Mouse (Mus musculus) neural tube, embryonic 11.5 days (tissue): ENCODE measurements around the gene Gm5678. TPM values are rescaled to one million over a fixed set of nuclear protein-coding genes. Genes with fewer than 3 reads are reported as not detected.

Experiments used
- ATAC-seq: fragments of 200-750 bp; cut with Nextera tagmentation; 2 replicates; pipeline ENCODE4 v1.8.0; 2017; ENCODE audit warnings: moderate number of reproducible peaks, mild to moderate bottlenecking, moderate TSS enrichment, moderate library complexity; ENCODE audit not compliant: insufficient read depth, low FRiP score, low TSS enrichment
- DNase-seq: peaks from one replicate; pipeline ENCODE4 v3.0.0-alpha.2; 2015; ENCODE audit warnings: low spot score
- H3K27ac ChIP-seq: fragments of 300-500 bp; sonication (generic); 2 replicates; pipeline ENCODE4 v1.5.1; 2014; ENCODE audit warnings: low read depth, mild to moderate bottlenecking, low read length
- H3K27me3 ChIP-seq: fragments of 300-500 bp; sonication (generic); 2 replicates; pipeline ENCODE4 v1.6.1; 2014; ENCODE audit warnings: mild to moderate bottlenecking, low read length, mixed read lengths; ENCODE audit not compliant: control insufficient read depth, insufficient read depth
- H3K36me3 ChIP-seq: fragments of 300-500 bp; sonication (generic); 2 replicates; pipeline ENCODE4 v1.6.1; 2014; ENCODE audit warnings: mild to moderate bottlenecking, low read length, moderate library complexity, mixed read lengths; ENCODE audit not compliant: control insufficient read depth, insufficient read depth
- H3K4me1 ChIP-seq: fragments of 300-500 bp; sonication (generic); 2 replicates; pipeline ENCODE4 v1.6.1; 2014; ENCODE audit warnings: low read length, mixed read lengths; ENCODE audit not compliant: control insufficient read depth, insufficient read depth
- H3K4me2 ChIP-seq: fragments of 300-500 bp; sonication (generic); 2 replicates; pipeline ENCODE4 v1.6.1; 2014; ENCODE audit warnings: low read depth, mild to moderate bottlenecking, moderate library complexity
- H3K4me3 ChIP-seq: fragments of 300-500 bp; sonication (generic); 2 replicates; pipeline ENCODE4 v1.5.1; 2014; ENCODE audit warnings: low read depth, low read length
- H3K9ac ChIP-seq: fragments of 300-500 bp; sonication (generic); 2 replicates; pipeline ENCODE4 v1.6.1; 2014; ENCODE audit warnings: mild to moderate bottlenecking, low read length
- H3K9me3 ChIP-seq: fragments of 300-500 bp; sonication (generic); 2 replicates; pipeline ENCODE4 v1.6.1; 2016; ENCODE audit warnings: low read length; ENCODE audit not compliant: control insufficient read depth
- WGBS: fragments of 180-500 bp; shearing (Covaris S2); extraction: QIAGEN DNeasy Blood & Tissue Kit; methylation state at CpG from one replicate; pipeline ENCODE4 v1.1.7; 2014; 5-methylcytosine and 5-hydroxymethylcytosine counted together
- polyA plus RNA-seq: library from polyadenylated mRNA; unstranded; fragments of >200 nt; fragmentation: Nextera tagmentation; extraction: Ambion mirVana; gene quantifications from 2 replicates; pipeline ENCODE4 v1.2.1, GENCODE M21; 2014

Gm5678 gene
- polyA plus RNA-seq: not detected in 2 replicates

DNA sequence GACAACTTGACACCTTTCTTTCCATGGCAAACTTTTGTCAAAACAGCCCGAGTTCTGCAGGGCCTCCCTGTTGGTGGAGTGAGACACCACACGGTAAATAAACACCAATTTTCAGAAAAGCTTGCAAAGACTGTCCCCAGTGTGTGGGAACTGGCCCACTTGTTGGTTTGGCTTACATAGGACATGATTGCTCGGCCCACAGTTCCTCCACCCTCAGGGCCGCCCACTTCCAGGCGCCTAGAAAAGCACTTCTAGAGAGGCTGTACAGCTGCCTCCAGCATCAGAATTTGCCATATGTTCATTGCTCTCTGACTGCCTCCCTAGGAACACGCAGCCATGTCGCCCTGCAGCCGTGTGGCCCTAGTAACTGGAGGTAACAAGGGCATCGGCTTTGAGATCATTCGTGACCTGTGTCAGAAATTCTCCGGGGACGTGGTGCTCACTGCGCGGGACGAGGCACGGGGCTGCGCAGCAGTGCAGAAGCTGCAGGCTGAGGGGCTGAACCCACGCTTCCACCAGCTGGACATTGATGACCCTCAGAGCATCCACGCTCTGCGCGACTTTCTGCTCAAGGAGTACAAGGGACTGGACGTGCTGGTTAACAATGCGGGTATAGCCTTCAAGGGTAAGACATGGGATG, at the start of gene Gm5678:
TSS of gene Gm5678 (plus strand) at position 337 of the 640 bp plus-strand sequence.
- H3K4me2 ChIP-seq: no peak within 1 kb of the TSS
- 80% methylated on average over 23 of the region's 23 CpGs for WGBS
- H3K4me3 ChIP-seq: no peak within 1 kb of the TSS
- no peaks in the 10 kb centered on the region for H3K9me3 ChIP-seq
- no peak within 1 kb of the TSS for H3K9ac ChIP-seq
- H3K27ac ChIP-seq: no peak within 1 kb of the TSS
- H3K27me3 ChIP-seq: no peaks in the 10 kb centered on the region
- H3K4me1 ChIP-seq: no peaks in the 10 kb centered on the region
- no peaks in the 10 kb centered on the region for H3K36me3 ChIP-seq
- no peak for ATAC-seq
- DNase-seq: no peak

DNA sequence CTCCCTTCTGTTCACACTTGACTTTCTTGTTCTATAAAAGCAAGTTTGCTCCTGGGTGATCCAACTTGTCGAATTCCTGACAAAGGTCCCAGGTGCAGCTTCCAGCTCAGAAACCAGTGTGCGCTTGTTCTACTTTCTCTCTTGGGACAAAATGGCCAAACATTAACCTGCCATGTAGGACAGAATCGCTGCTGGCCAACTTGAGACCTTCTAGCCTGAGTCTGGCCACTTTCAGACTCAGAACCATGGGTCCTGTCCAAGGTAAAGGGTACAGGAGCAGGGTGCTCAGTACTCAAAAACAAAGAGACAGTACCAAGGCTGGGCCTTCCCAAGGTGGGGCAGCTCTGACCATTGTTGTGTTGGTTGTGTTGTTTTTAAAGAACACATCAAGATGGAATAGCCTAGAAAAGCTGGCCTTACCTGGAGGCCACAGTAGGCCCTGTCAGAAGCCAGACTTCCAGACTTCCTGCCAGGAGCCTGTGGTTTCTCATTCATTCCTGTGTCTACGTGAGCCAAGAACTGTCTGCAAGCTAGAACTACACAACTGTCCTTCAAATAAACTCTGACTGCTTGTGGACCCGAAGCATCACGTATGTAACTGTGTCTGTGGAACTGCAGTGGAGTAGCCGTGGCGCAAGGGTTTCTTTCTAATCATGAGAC, 49.4 kb upstream of the Gm5678 start:
- no peaks in the 10 kb centered on the region for H3K4me1 ChIP-seq
- no peak overlapping the region for H3K4me3 ChIP-seq
- H3K9ac ChIP-seq: no peak overlapping the region
- DNase-seq: no peak
- H3K36me3 ChIP-seq: no peaks in the 10 kb centered on the region
- no peak overlapping the region for H3K4me2 ChIP-seq
- H3K27me3 ChIP-seq: no peaks in the 10 kb centered on the region
- WGBS: 90% methylated on average over 8 of the region's 8 CpGs
- no peak overlapping the region for H3K27ac ChIP-seq
- no peak for ATAC-seq
- no peaks in the 10 kb centered on the region for H3K9me3 ChIP-seq

DNA sequence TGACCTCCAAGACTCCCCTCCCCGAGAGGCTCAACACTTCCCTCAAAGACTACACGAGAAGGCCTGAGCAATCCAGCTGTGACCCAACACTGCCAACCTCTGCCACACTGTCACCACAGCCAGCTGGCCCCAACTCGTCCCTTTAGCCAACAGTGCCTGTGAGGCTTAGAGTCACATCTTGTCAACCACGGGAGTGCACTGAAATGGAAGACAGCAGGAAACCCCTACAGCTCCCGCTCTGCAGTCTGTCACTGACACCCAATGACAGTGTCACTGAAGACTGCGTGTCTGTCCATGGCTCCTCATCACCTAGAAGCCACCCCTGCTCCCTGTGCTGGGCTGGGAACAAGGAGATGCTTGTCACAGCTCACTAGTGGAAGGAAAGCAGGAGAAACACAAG, 46.8 kb upstream of the Gm5678 start:
- ATAC-seq: no peak
- 79% methylated on average over 6 of the region's 6 CpGs for WGBS
- no peak for DNase-seq
- Histone ChIP-seq H3K4me3 (no peak overlapping the region), H3K9ac (no peak overlapping the region), H3K4me1 (no peaks in the 10 kb centered on the region; the same call in 1 of the 2 replicates), H3K27ac (no peak overlapping the region), H3K4me2 (no peak overlapping the region), H3K9me3 (no peaks in the 10 kb centered on the region), H3K36me3 (no peaks in the 10 kb centered on the region), H3K27me3 (no peaks in the 10 kb centered on the region)

DNA sequence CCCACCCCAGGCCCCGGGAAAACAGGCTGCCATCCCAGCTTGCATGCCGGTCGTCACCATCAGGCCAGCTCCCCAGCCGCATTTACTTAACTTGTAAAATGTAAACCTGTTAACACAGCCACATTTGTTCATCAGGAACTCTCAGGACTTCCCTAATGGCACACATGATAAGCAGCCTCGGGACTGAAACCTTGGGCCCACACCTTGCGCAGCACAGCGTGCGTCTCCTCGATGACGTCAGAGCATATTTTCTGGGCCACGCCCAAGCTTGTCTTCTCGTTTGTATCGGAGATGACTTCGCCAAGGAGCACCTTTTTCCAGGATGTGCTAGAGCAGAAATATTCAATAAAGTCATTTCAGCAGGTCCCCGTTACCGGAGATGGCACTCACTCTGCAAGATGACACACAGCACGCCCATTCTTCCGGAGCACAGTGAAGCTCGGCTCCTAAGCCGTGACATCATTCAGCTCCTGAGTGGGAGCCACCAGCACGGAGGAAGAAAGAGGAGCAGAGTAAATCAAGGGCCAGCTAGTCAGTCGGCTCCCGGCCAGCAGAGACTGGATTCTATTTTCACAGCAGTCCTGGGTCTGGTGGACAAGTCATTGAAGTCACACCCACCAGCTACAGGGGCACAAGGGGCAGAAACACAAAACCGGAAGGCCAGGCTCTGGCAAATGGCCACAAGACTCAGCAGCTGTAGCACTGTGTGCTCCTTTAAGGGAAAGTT, 42.8 kb upstream of the Gm5678 start:
- no peak for ATAC-seq
- WGBS: 87% methylated on average over 24 of the region's 24 CpGs
- H3K4me3 ChIP-seq: no peak overlapping the region

DNA sequence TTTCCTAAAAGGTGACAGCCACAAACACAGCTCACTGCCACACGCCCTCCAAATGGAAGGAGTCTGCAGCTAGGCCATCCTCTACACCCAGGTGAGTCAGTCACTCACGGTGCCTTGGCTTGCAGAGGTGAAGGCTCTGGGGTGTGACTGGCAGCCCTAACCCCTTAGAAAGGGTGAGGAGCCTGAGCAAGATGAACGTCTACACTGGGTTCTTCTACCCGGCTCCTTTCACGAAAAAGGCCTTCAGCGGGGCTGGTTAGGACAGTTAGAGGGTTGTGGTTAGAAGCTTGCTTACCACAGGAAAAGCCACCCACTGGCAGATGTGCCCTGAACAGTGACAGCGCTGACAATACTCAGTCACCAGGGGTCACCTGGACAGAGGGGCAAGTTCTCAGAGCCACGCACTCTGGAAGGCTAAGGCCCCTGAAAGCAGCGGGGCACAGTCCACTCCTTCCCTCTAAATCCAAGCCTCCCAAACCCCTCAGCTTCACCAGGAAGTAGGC, 42.1 kb upstream of the Gm5678 start:
- H3K27me3 ChIP-seq: no peaks in the 10 kb centered on the region
- DNase-seq: no peak
- 87% methylated on average over 9 of the region's 9 CpGs for WGBS
- ATAC-seq: no peak
- H3K4me1 ChIP-seq: no peaks in the 10 kb centered on the region; the same call in 1 of the 2 replicates
- no peak overlapping the region for H3K9ac ChIP-seq
- no peak overlapping the region for H3K4me3 ChIP-seq
- no peaks in the 10 kb centered on the region for H3K9me3 ChIP-seq
- no peak overlapping the region for H3K4me2 ChIP-seq
- H3K36me3 ChIP-seq: no peaks in the 10 kb centered on the region
- no peak overlapping the region for H3K27ac ChIP-seq

More for the DNA sequence above, 42.8 kb upstream of the Gm5678 start:
- H3K9me3 ChIP-seq: no peaks in the 10 kb centered on the region
- no peaks in the 10 kb centered on the region; the same call in 1 of the 2 replicates for H3K4me1 ChIP-seq
- no peak for DNase-seq
- no peak overlapping the region for H3K9ac ChIP-seq
- H3K27ac ChIP-seq: no peak overlapping the region
- H3K36me3 ChIP-seq: no peaks in the 10 kb centered on the region
- no peak overlapping the region for H3K4me2 ChIP-seq
- H3K27me3 ChIP-seq: no peaks in the 10 kb centered on the region

DNA sequence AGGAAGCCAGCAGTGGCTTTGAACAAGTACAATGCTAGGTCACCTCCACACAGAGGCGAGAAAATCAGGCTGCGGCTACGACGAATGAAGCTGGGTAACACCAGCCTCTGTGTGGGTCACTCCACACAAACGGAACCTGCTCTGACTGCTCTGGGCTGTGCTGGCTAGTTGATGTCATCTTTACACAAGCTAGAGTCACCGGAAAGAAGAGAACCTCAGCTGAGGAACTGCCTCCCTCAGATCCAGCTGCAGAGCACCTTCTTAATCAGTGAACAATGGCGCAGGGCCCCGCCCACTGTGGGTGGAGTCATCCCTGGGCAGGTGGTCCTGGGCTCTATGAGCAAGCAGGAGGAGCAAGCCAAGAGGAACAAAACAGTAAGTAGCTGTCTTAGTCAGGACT, 41.5 kb upstream of the Gm5678 start:
- no peaks in the 10 kb centered on the region for H3K27me3 ChIP-seq
- no peak overlapping the region for H3K4me3 ChIP-seq

DNA sequence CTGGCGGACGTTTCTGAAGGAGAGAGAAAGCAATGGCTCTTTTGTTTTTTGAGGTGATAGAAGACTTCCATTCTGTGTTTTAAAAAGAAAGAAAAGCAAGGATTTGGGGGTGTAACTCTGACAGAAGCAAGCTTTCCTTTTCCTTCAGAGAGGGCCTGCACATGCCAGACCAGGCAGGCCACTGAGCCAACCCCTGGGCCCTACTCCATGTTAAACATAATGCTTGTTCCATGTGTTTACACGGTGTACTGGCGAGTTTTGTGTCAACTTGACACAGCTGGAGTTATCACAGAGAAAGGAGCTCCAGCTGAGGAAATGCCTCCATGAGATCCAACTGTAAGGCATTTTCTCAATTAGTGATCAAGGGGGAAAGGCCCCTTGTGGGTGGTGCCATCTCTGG, 39.6 kb upstream of the Gm5678 start:
- no peak overlapping the region for H3K9ac ChIP-seq
- no peak overlapping the region for H3K27ac ChIP-seq
- H3K36me3 ChIP-seq: no peaks in the 10 kb centered on the region
- DNase-seq (no peak), ATAC-seq (no peak)
- no peak overlapping the region for H3K4me3 ChIP-seq
- H3K27me3 ChIP-seq: no peaks in the 10 kb centered on the region
- H3K4me2 ChIP-seq: no peak overlapping the region
- WGBS: 69% methylated on average over 4 of the region's 4 CpGs
- no peaks in the 10 kb centered on the region; the same call in 1 of the 2 replicates for H3K4me1 ChIP-seq
- H3K9me3 ChIP-seq: no peaks in the 10 kb centered on the region

More for the DNA sequence above, 41.5 kb upstream of the Gm5678 start:
- no peaks in the 10 kb centered on the region; the same call in 1 of the 2 replicates for H3K4me1 ChIP-seq
- H3K27ac ChIP-seq: no peak overlapping the region
- H3K9me3 ChIP-seq: no peaks in the 10 kb centered on the region
- no peak for DNase-seq
- no peak for ATAC-seq
- no peak overlapping the region for H3K4me2 ChIP-seq
- H3K9ac ChIP-seq: no peak overlapping the region
- 65% methylated on average over 8 of the region's 8 CpGs for WGBS
- no peaks in the 10 kb centered on the region for H3K36me3 ChIP-seq

DNA sequence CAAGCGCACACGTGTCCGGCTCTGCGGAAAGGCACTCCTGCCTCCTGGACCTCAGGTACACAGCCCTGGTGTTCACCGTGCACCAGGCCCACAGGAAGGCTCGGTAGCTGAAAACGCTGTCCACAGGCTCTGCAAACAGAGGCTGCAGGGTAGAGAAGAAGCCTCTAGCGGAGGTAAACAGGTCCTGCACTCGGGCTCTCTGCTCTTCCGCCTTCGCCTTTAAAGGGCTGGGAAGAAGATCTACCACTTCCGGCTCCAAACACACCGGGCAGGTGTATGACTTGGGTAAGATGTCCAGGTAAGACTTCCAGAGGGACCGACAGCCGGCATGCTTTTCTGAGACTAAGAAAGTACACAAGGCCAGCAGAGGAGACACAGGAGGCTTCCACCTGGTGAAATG, 37.0 kb upstream of the Gm5678 start:
- 93% methylated on average over 15 of the region's 15 CpGs for WGBS
- no peak overlapping the region for H3K27ac ChIP-seq
- H3K9me3 ChIP-seq: no peaks in the 10 kb centered on the region
- H3K27me3 ChIP-seq: no peaks in the 10 kb centered on the region
- H3K36me3 ChIP-seq: no peaks in the 10 kb centered on the region
- H3K4me3 ChIP-seq: no peak overlapping the region
- H3K4me2 ChIP-seq: no peak overlapping the region
- DNase-seq (no peak), ATAC-seq (no peak)
- no peaks in the 10 kb centered on the region for H3K4me1 ChIP-seq
- H3K9ac ChIP-seq: no peak overlapping the region
